8 mouse cellular contexts compared by ENCODE assay signal in the genomic region with DNA sequence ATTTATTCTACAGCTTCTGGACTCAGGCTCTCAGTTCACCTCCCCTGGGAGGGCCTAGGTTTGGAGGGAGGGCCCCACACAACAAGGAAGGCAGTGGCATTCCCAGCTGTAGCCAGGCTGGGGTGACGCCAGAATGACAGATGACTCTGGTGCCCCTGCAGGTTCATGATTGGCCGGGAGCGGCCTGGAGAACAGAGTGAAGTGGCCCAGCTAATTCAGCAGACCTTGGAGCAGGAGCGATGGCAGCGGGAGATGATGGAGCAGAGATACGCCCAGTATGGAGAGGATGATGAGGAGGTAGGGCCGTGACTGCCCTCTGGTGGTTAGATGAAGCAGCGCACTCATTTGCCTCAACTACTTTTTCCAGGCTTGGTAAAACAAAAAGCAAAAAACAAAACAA. TPM values are rescaled to one million over a fixed set of nuclear protein-coding genes. Genes with fewer than 3 reads are reported as not detected.
A peak's percentile ranks its signal among the peaks of the same experiment; 100 is the strongest.
DNase-seq lines count a peak whose midpoint lies in the region; ATAC-seq and TF ChIP-seq lines count a peak whose summit lies in the region.

No protein-coding gene starts in this region.

- peak; percentile 59 to 67 for DNase-seq in urinary bladder, postnatal 36 days (ENCODE audit: low spot score in 2 of 2)
- no peak for DNase-seq in urinary bladder, postnatal 25 days (ENCODE audit: low spot score)
- DNase-seq in cerebellum, postnatal 14 days, result peak; percentile 91 to 92
- DNase-seq in gastrocnemius, adult 2 months, result peak; percentile 74
- peak; percentile 85 for DNase-seq in induced T-regulatory cell, adult 2 months (ENCODE audit: low read depth)

- H3K36me3 ChIP-seq in limb, embryonic 15.5 days, result peaks cover 97% of the 10 kb centered on the region
- peaks cover 35% of the 10 kb centered on the region for H3K36me3 ChIP-seq in midbrain, embryonic 15.5 days (replicated peaks)
- peaks cover 29% of the 10 kb centered on the region for H3K36me3 ChIP-seq in stomach, embryonic 16.5 days (ENCODE audit: control insufficient read depth, insufficient read depth, low read length)

- no peaks in the 10 kb centered on the region for H3K27me3 ChIP-seq in limb, embryonic 15.5 days
- H3K27me3 ChIP-seq in midbrain, embryonic 15.5 days (replicated peaks), result no peaks in the 10 kb centered on the region
- no peaks in the 10 kb centered on the region for H3K27me3 ChIP-seq in stomach, embryonic 16.5 days (ENCODE audit: control insufficient read depth, insufficient read depth, low read length)

- peak; percentile 99 for TF ChIP-seq CTCF in gastrocnemius, adult 2 months (IDR thresholded peaks at IDR 0.05)

- no peak overlapping the region for H3K4me2 ChIP-seq in limb, embryonic 15.5 days
- H3K4me2 ChIP-seq in midbrain, embryonic 15.5 days, result no peak overlapping the region
- H3K4me2 ChIP-seq in stomach, embryonic 16.5 days (ENCODE audit: low read depth, low read length), result no peak overlapping the region

- H3K9ac ChIP-seq in limb, embryonic 15.5 days, result no peak overlapping the region
- no peak overlapping the region for H3K9ac ChIP-seq in midbrain, embryonic 15.5 days
- H3K9ac ChIP-seq in stomach, embryonic 16.5 days (ENCODE audit: low read length), result 0 out of 2 replicates have a peak overlapping the region, but pooled peaks have one; percentile 1

- H3K27ac ChIP-seq in gastrocnemius, adult 2 months, result peak overlapping the region; percentile 93
- H3K27ac ChIP-seq in limb, embryonic 15.5 days, result peak overlapping the region; percentile 57
- H3K27ac ChIP-seq in midbrain, embryonic 15.5 days, result peak overlapping the region; percentile 38
- peak overlapping the region; percentile 4 for H3K27ac ChIP-seq in stomach, embryonic 16.5 days (ENCODE audit: low read length)

- peaks cover 35% of the 10 kb centered on the region for H3K4me1 ChIP-seq in limb, embryonic 15.5 days
- peaks cover 31% of the 10 kb centered on the region for H3K4me1 ChIP-seq in midbrain, embryonic 15.5 days
- peaks cover 13% of the 10 kb centered on the region for H3K4me1 ChIP-seq in stomach, embryonic 16.5 days (ENCODE audit: control insufficient read depth, insufficient read depth, low read length)

- intact Hi-C loops in gastrocnemius, adult 2 months (cut with DNase I), result loop anchor here (1.0 to 2.0 kb wide), 2 partner anchors 22 to 62 kb away; no protein-coding TSS in a partner anchor

- 4% methylated on average over 8 of the region's 8 CpGs for WGBS in limb, embryonic 15.5 days
- 2% methylated on average over 8 of the region's 8 CpGs for WGBS in midbrain, embryonic 15.5 days
- WGBS in stomach, embryonic 16.5 days, result 2% methylated on average over 8 of the region's 8 CpGs

- H3K4me3 ChIP-seq in gastrocnemius, adult 2 months, result peak overlapping the region; percentile 50
- H3K4me3 ChIP-seq in limb, embryonic 15.5 days, result no peak overlapping the region
- no peak overlapping the region for H3K4me3 ChIP-seq in midbrain, embryonic 15.5 days
- no peak overlapping the region for H3K4me3 ChIP-seq in stomach, embryonic 16.5 days (replicated peaks; ENCODE audit: low read length)

- ATAC-seq in limb, embryonic 15.5 days (ENCODE audit: insufficient number of reproducible peaks, low FRiP score, low TSS enrichment, low read depth), result no peak
- peak; percentile 44 for ATAC-seq in midbrain, embryonic 15.5 days (replicated peaks)
- peak; percentile 41; the same call in 1 of the 2 replicates for ATAC-seq in stomach, embryonic 16.5 days (ENCODE audit: insufficient read depth, low FRiP score)

- no peaks in the 10 kb centered on the region for H3K9me3 ChIP-seq in limb, embryonic 15.5 days
- H3K9me3 ChIP-seq in midbrain, embryonic 15.5 days, result no peaks in the 10 kb centered on the region
- H3K9me3 ChIP-seq in stomach, embryonic 16.5 days (replicated peaks; ENCODE audit: control insufficient read depth, low read length), result no peaks in the 10 kb centered on the region

RNA-seq across cellular contexts. Expression of gene Samd14, which starts 8.6 kb away (rescaled TPM):
- total RNA-seq in gastrocnemius, adult 2 months (2021), result under 1 TPM; 0.28 to 0.42 TPM
- polyA plus RNA-seq in limb, embryonic 15.5 days (2015; fragmentation: Nextera tagmentation; extraction: Ambion mirVana), result 21.4 and 25.1 TPM in 2 replicates
- polyA plus RNA-seq in midbrain, embryonic 15.5 days (2015; fragmentation: Nextera tagmentation; extraction: Ambion mirVana), result 171 and 177 TPM in 2 replicates
- 14.7 and 15.9 TPM in 2 replicates for polyA plus RNA-seq in stomach, embryonic 16.5 days (2015; fragmentation: Nextera tagmentation; extraction: Ambion mirVana)

RNA-seq across cellular contexts. Expression of gene Ppp1r9b, which starts 10.2 kb away (rescaled TPM):
- 10 to 100 TPM; 18.3 to 25.7 TPM for total RNA-seq in gastrocnemius, adult 2 months (2021)
- polyA plus RNA-seq in limb, embryonic 15.5 days (2015; fragmentation: Nextera tagmentation; extraction: Ambion mirVana), result 9.7 and 9.9 TPM in 2 replicates
- polyA plus RNA-seq in midbrain, embryonic 15.5 days (2015; fragmentation: Nextera tagmentation; extraction: Ambion mirVana), result 20.5 and 22.2 TPM in 2 replicates
- polyA plus RNA-seq in stomach, embryonic 16.5 days (2015; fragmentation: Nextera tagmentation; extraction: Ambion mirVana), result 6.6 and 8.0 TPM in 2 replicates

RNA-seq across cellular contexts. Expression of gene Sgca, which starts 24.9 kb away (rescaled TPM):
- total RNA-seq in gastrocnemius, adult 2 months (2021), result 100 to 1,000 TPM; 252 to 278 TPM
- polyA plus RNA-seq in limb, embryonic 15.5 days (2015; fragmentation: Nextera tagmentation; extraction: Ambion mirVana), result 7.5 and 18.9 TPM in 2 replicates
- polyA plus RNA-seq in midbrain, embryonic 15.5 days (2015; fragmentation: Nextera tagmentation; extraction: Ambion mirVana), result not detected in 2 replicates
- polyA plus RNA-seq in stomach, embryonic 16.5 days (2015; fragmentation: Nextera tagmentation; extraction: Ambion mirVana), result 0.41 and 3.2 TPM in 2 replicates

RNA-seq across cellular contexts. Expression of gene Hils1, which starts 33.7 kb away (rescaled TPM):
- total RNA-seq in gastrocnemius, adult 2 months (2021), result not detected
- 0.42 TPM in 1 of 2 replicates, not detected in the other for polyA plus RNA-seq in limb, embryonic 15.5 days (2015; fragmentation: Nextera tagmentation; extraction: Ambion mirVana)
- not detected in 2 replicates for polyA plus RNA-seq in midbrain, embryonic 15.5 days (2015; fragmentation: Nextera tagmentation; extraction: Ambion mirVana)
- not detected in 2 replicates for polyA plus RNA-seq in stomach, embryonic 16.5 days (2015; fragmentation: Nextera tagmentation; extraction: Ambion mirVana)

RNA-seq across cellular contexts. Expression of gene Pdk2, which starts 40.1 kb away (rescaled TPM):
- 100 to 1,000 TPM; 471 to 485 TPM for total RNA-seq in gastrocnemius, adult 2 months (2021)
- 33.4 and 42.9 TPM in 2 replicates for polyA plus RNA-seq in limb, embryonic 15.5 days (2015; fragmentation: Nextera tagmentation; extraction: Ambion mirVana)
- polyA plus RNA-seq in midbrain, embryonic 15.5 days (2015; fragmentation: Nextera tagmentation; extraction: Ambion mirVana), result 27.4 and 28.2 TPM in 2 replicates
- 37.9 and 39.3 TPM in 2 replicates for polyA plus RNA-seq in stomach, embryonic 16.5 days (2015; fragmentation: Nextera tagmentation; extraction: Ambion mirVana)

Comparison
In these comparisons a context has a peak if more than half of its experiments do, and no peak if none do; other contexts are left out.
1. H3K27ac ChIP-seq: peak in every context shown above with its lines; median percentile 93 in gastrocnemius, adult 2 months; 57 in limb, embryonic 15.5 days; 38 in midbrain, embryonic 15.5 days; 4 in stomach, embryonic 16.5 days.